Mouse (Mus musculus): Measurements from ENCODE around the gene Casr. TPM values are rescaled to one million over a fixed set of nuclear protein-coding genes. Genes with fewer than 3 reads are reported as not detected.

Casr gene
- polyA plus RNA-seq, 1 experiment from 2014 or later, result 0.13 TPM

- Histone ChIP-seq H3K4me3 (replicated peaks) (no peak overlapping the region), H3K9me3 (no peaks in the 10 kb centered on the region), H3K4me2 (no peak overlapping the region), H3K4me1 (replicated peaks) (no peaks in the 10 kb centered on the region), H3K27ac (no peak overlapping the region), H3K9ac (replicated peaks) (no peak overlapping the region), H3K27me3 (no peaks in the 10 kb centered on the region), H3K36me3 (no peaks in the 10 kb centered on the region)
- no peak for ATAC-seq (ENCODE audit: insufficient number of reproducible peaks, insufficient read depth, low FRiP score, low TSS enrichment, low read depth)
- 76% methylated on average over 5 of the region's 5 CpGs for WGBS
Measured at GRCm38 (mm10) chr16:36507300-36507699, 54.6 kb downstream of the Casr start.

- H3K27ac ChIP-seq, result no peak overlapping the region
- no peak overlapping the region for H3K4me2 ChIP-seq
- no peaks in the 10 kb centered on the region for H3K4me1 ChIP-seq (replicated peaks)
- no peaks in the 10 kb centered on the region for H3K9me3 ChIP-seq
- H3K4me3 ChIP-seq (replicated peaks), result no peak overlapping the region
- H3K9ac ChIP-seq (replicated peaks), result no peak overlapping the region
- ATAC-seq (ENCODE audit: insufficient number of reproducible peaks, insufficient read depth, low FRiP score, low TSS enrichment, low read depth), result no peak
- no peaks in the 10 kb centered on the region for H3K27me3 ChIP-seq
- H3K36me3 ChIP-seq, result no peaks in the 10 kb centered on the region
Measured at GRCm38 (mm10) chr16:36506827-36507226, 55.1 kb downstream of the Casr start.

- H3K27ac ChIP-seq, result no peak overlapping the region
- no peaks in the 10 kb centered on the region for H3K9me3 ChIP-seq
- H3K4me2 ChIP-seq, result no peak overlapping the region
- no peaks in the 10 kb centered on the region for H3K36me3 ChIP-seq
- no peak overlapping the region for H3K9ac ChIP-seq (replicated peaks)
- no peaks in the 10 kb centered on the region for H3K4me1 ChIP-seq (replicated peaks)
- no peak for ATAC-seq (ENCODE audit: insufficient number of reproducible peaks, insufficient read depth, low FRiP score, low TSS enrichment, low read depth)
- no peak overlapping the region for H3K4me3 ChIP-seq (replicated peaks)
- no peaks in the 10 kb centered on the region for H3K27me3 ChIP-seq
- WGBS, result 63% methylated on average over 4 of the region's 4 CpGs
Measured at GRCm38 (mm10) chr16:36505913-36506312, 56.0 kb downstream of the Casr start.

- H3K36me3 ChIP-seq, result no peaks in the 10 kb centered on the region
- 83% methylated on average over 3 of the region's 3 CpGs for WGBS
- ATAC-seq (ENCODE audit: insufficient number of reproducible peaks, insufficient read depth, low FRiP score, low TSS enrichment, low read depth), result no peak
- no peak overlapping the region for H3K9ac ChIP-seq (replicated peaks)
- no peaks in the 10 kb centered on the region for H3K9me3 ChIP-seq
- H3K27ac ChIP-seq, result no peak overlapping the region
- H3K27me3 ChIP-seq, result no peaks in the 10 kb centered on the region
- no peak overlapping the region for H3K4me2 ChIP-seq
- H3K4me3 ChIP-seq (replicated peaks), result no peak overlapping the region
- no peaks in the 10 kb centered on the region for H3K4me1 ChIP-seq (replicated peaks)
Measured at GRCm38 (mm10) chr16:36505134-36505533, 56.8 kb downstream of the Casr start.

- Histone ChIP-seq H3K9ac (replicated peaks) (no peak overlapping the region), H3K36me3 (no peaks in the 10 kb centered on the region), H3K9me3 (no peaks in the 10 kb centered on the region), H3K27me3 (no peaks in the 10 kb centered on the region), H3K4me1 (replicated peaks) (no peaks in the 10 kb centered on the region), H3K4me2 (no peak overlapping the region), H3K27ac (no peak overlapping the region), H3K4me3 (replicated peaks) (no peak overlapping the region)
- WGBS, result 80% methylated on average over 2 of the region's 2 CpGs
- no peak for ATAC-seq (ENCODE audit: insufficient number of reproducible peaks, insufficient read depth, low FRiP score, low TSS enrichment, low read depth)
Measured at GRCm38 (mm10) chr16:36502286-36502685, 59.7 kb downstream of the Casr start.

GRCm38 (mm10) chr16:36492420-36492819 lies 69.5 kb downstream of the Casr start:
- 89% methylated on average over 1 of the region's 1 CpGs for WGBS
- Histone ChIP-seq H3K36me3 (no peaks in the 10 kb centered on the region), H3K4me2 (no peak overlapping the region), H3K9me3 (no peaks in the 10 kb centered on the region), H3K4me1 (replicated peaks) (no peaks in the 10 kb centered on the region), H3K27me3 (no peaks in the 10 kb centered on the region), H3K9ac (replicated peaks) (no peak overlapping the region), H3K27ac (no peak overlapping the region), H3K4me3 (replicated peaks) (no peak overlapping the region)
- no peak for ATAC-seq (ENCODE audit: insufficient number of reproducible peaks, insufficient read depth, low FRiP score, low TSS enrichment, low read depth)

- WGBS, result 85% methylated on average over 9 of the region's 9 CpGs
- Histone ChIP-seq H3K4me1 (replicated peaks) (no peaks in the 10 kb centered on the region), H3K4me3 (replicated peaks) (no peak overlapping the region), H3K27ac (no peak overlapping the region), H3K4me2 (no peak overlapping the region), H3K27me3 (no peaks in the 10 kb centered on the region), H3K9me3 (no peaks in the 10 kb centered on the region), H3K36me3 (no peaks in the 10 kb centered on the region), H3K9ac (replicated peaks) (no peak overlapping the region)
- ATAC-seq (ENCODE audit: insufficient number of reproducible peaks, insufficient read depth, low FRiP score, low TSS enrichment, low read depth), result no peak
Measured at GRCm38 (mm10) chr16:36476866-36477265, 85.1 kb downstream of the Casr start.

GRCm38 (mm10) chr16:36475530-36475929 lies 86.4 kb downstream of the Casr start:
- Histone ChIP-seq H3K4me3 (replicated peaks) (no peak overlapping the region), H3K36me3 (no peaks in the 10 kb centered on the region), H3K27me3 (no peaks in the 10 kb centered on the region), H3K4me1 (replicated peaks) (no peaks in the 10 kb centered on the region), H3K4me2 (no peak overlapping the region), H3K9me3 (no peaks in the 10 kb centered on the region), H3K9ac (replicated peaks) (no peak overlapping the region), H3K27ac (no peak overlapping the region)
- ATAC-seq (ENCODE audit: insufficient number of reproducible peaks, insufficient read depth, low FRiP score, low TSS enrichment, low read depth), result no peak
- 94% methylated on average over 3 of the region's 3 CpGs for WGBS

GRCm38 (mm10) chr16:36474849-36475248 lies 87.1 kb downstream of the Casr start:
- no peak overlapping the region for H3K4me2 ChIP-seq
- ATAC-seq (ENCODE audit: insufficient number of reproducible peaks, insufficient read depth, low FRiP score, low TSS enrichment, low read depth), result no peak
- H3K4me3 ChIP-seq (replicated peaks), result no peak overlapping the region
- no peaks in the 10 kb centered on the region for H3K4me1 ChIP-seq (replicated peaks)
- WGBS, result 73% methylated on average over 2 of the region's 2 CpGs
- H3K27me3 ChIP-seq, result no peaks in the 10 kb centered on the region
- no peaks in the 10 kb centered on the region for H3K36me3 ChIP-seq
- H3K9me3 ChIP-seq, result no peaks in the 10 kb centered on the region
- H3K9ac ChIP-seq (replicated peaks), result no peak overlapping the region
- H3K27ac ChIP-seq, result no peak overlapping the region

- no peaks in the 10 kb centered on the region for H3K4me1 ChIP-seq (replicated peaks)
- H3K27ac ChIP-seq, result no peak overlapping the region
- WGBS, result 44% methylated on average over 17 of the region's 17 CpGs
- H3K36me3 ChIP-seq, result no peaks in the 10 kb centered on the region
- no peaks in the 10 kb centered on the region for H3K27me3 ChIP-seq
- ATAC-seq (ENCODE audit: insufficient number of reproducible peaks, insufficient read depth, low FRiP score, low TSS enrichment, low read depth), result peak; percentile 60; the same call in 1 of the 2 replicates
- no peak overlapping the region for H3K4me2 ChIP-seq
- H3K9ac ChIP-seq (replicated peaks), result no peak overlapping the region
- no peak overlapping the region for H3K4me3 ChIP-seq (replicated peaks)
- peaks cover 5% of the 10 kb centered on the region; the same call in 1 of the 2 replicates for H3K9me3 ChIP-seq
Measured at GRCm38 (mm10) chr16:36473217-36474216, 88.4 kb downstream of the Casr start.

- Histone ChIP-seq H3K9me3 (peaks cover 5% of the 10 kb centered on the region; the same call in 1 of the 2 replicates), H3K4me2 (no peak overlapping the region), H3K27ac (no peak overlapping the region), H3K4me3 (replicated peaks) (no peak overlapping the region), H3K36me3 (no peaks in the 10 kb centered on the region), H3K9ac (replicated peaks) (no peak overlapping the region), H3K4me1 (replicated peaks) (no peaks in the 10 kb centered on the region), H3K27me3 (no peaks in the 10 kb centered on the region)
- WGBS, result 67% methylated on average over 13 of the region's 13 CpGs
- ATAC-seq (ENCODE audit: insufficient number of reproducible peaks, insufficient read depth, low FRiP score, low TSS enrichment, low read depth), result no peak
Measured at GRCm38 (mm10) chr16:36471066-36471633, 90.8 kb downstream of the Casr start.

All from limb, embryonic 12.5 days (tissue).